ENCODE assay signal across 30 mouse cellular contexts in the genomic region with DNA sequence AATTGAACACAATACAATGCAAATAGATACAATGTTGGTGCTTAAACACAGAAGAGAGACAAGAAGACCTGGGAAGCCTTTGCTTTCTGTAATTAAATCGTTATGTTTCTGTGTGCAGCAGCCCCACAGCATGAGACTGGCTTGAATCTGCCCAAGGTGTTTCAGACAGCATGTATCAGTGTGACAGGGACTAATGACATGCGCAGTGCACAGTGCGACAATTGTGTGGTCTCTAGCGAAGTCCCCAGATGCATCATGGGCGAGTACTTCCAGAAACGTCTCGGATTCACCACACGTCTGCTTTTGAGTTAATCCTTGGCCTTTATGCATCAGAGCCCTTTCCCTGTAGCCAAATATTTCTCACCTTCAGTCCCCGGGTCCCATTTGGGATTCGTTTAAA. TPM values are rescaled to one million over a fixed set of nuclear protein-coding genes. Genes with fewer than 3 reads are reported as not detected.
DNase-seq lines count a peak whose midpoint lies in the region; ATAC-seq and TF ChIP-seq lines count a peak whose summit lies in the region.
"Had no signal": no experiment of that assay in that cellular context is flagged by ENCODE, and none has a peak within 500 bp of the region (broad histone marks: within the 10 kb centered on the region; RNA-seq: fewer than 3 reads in every experiment).

No protein-coding gene starts in this region.

- H3K4me3 ChIP-seq in hindbrain, postnatal 0 days (ENCODE audit: low read length): no peak overlapping the region
- H3K4me3 ChIP-seq in hindbrain, embryonic 16.5 days (ENCODE audit: low read length): no peak overlapping the region
- no peak overlapping the region for H3K4me3 ChIP-seq in midbrain, embryonic 14.5 days (replicated peaks; ENCODE audit: low read depth, low read length)
- no peak overlapping the region for H3K4me3 ChIP-seq in midbrain, embryonic 11.5 days (ENCODE audit: low read depth, low read length)
- H3K4me3 ChIP-seq in midbrain, postnatal 0 days (ENCODE audit: low read depth, low read length): no peak overlapping the region
- H3K4me3 ChIP-seq: embryonic facial prominence, embryonic 10.5 days; embryonic facial prominence, embryonic 13.5 days; erythroblast, embryonic 14.5 days; forebrain, embryonic 12.5 days; gastrocnemius, adult 2 months; heart, embryonic 13.5 days; intestine, embryonic 15.5 days had no signal

- H3K36me3 ChIP-seq in hindbrain, postnatal 0 days (ENCODE audit: insufficient read depth, low read length): no peaks in the 10 kb centered on the region
- no peaks in the 10 kb centered on the region for H3K36me3 ChIP-seq in hindbrain, embryonic 16.5 days (ENCODE audit: control insufficient read depth, insufficient read depth, low read length)
- no peaks in the 10 kb centered on the region for H3K36me3 ChIP-seq in midbrain, embryonic 14.5 days (ENCODE audit: control insufficient read depth, insufficient read depth, low read length)
- H3K36me3 ChIP-seq in midbrain, embryonic 11.5 days (ENCODE audit: control insufficient read depth, insufficient read depth, low read length): no peaks in the 10 kb centered on the region
- H3K36me3 ChIP-seq in midbrain, postnatal 0 days (ENCODE audit: insufficient read depth, low read length): no peaks in the 10 kb centered on the region
- H3K36me3 ChIP-seq: embryonic facial prominence, embryonic 10.5 days; embryonic facial prominence, embryonic 13.5 days; forebrain, embryonic 12.5 days; G1E; heart, embryonic 13.5 days; intestine, embryonic 15.5 days had no signal

- peak; percentile 47; the same call in 1 of the 2 replicates for ATAC-seq in hindbrain, postnatal 0 days
- ATAC-seq in hindbrain, embryonic 16.5 days: no peak
- ATAC-seq in midbrain, embryonic 14.5 days (ENCODE audit: low FRiP score, low TSS enrichment): no peak
- ATAC-seq in midbrain, embryonic 11.5 days (ENCODE audit: low FRiP score): no peak; the same call in 1 of the 2 replicates
- ATAC-seq in midbrain, postnatal 0 days (ENCODE audit: low FRiP score): no peak
- ATAC-seq: forebrain, postnatal 0 days; intestine, embryonic 15.5 days; Patski had no signal

- no peaks in the 10 kb centered on the region for H3K27me3 ChIP-seq in hindbrain, postnatal 0 days (ENCODE audit: insufficient read depth, low read length)
- no peaks in the 10 kb centered on the region for H3K27me3 ChIP-seq in hindbrain, embryonic 16.5 days (replicated peaks; ENCODE audit: control insufficient read depth, insufficient read depth, low read length)
- H3K27me3 ChIP-seq in midbrain, embryonic 14.5 days (ENCODE audit: control insufficient read depth, insufficient read depth, low read length): no peaks in the 10 kb centered on the region
- H3K27me3 ChIP-seq in midbrain, embryonic 11.5 days (ENCODE audit: control insufficient read depth, insufficient read depth, low read length): no peaks in the 10 kb centered on the region
- no peaks in the 10 kb centered on the region for H3K27me3 ChIP-seq in midbrain, postnatal 0 days (ENCODE audit: insufficient read depth, low read length)
- H3K27me3 ChIP-seq: CH12.LX; forebrain, embryonic 12.5 days; heart, embryonic 13.5 days; intestine, embryonic 15.5 days; Patski had no signal

- H3K4me2 ChIP-seq in hindbrain, postnatal 0 days (ENCODE audit: low read depth, low read length): no peak overlapping the region
- no peak overlapping the region for H3K4me2 ChIP-seq in hindbrain, embryonic 16.5 days (ENCODE audit: low read length)
- no peak overlapping the region for H3K4me2 ChIP-seq in midbrain, embryonic 14.5 days (ENCODE audit: low read length)
- H3K4me2 ChIP-seq in midbrain, embryonic 11.5 days: no peak overlapping the region
- H3K4me2 ChIP-seq in midbrain, postnatal 0 days (ENCODE audit: low read depth, low read length, poor library complexity, severe bottlenecking): no peak overlapping the region
- H3K4me2 ChIP-seq: embryonic facial prominence, embryonic 13.5 days; forebrain, embryonic 12.5 days; heart, embryonic 13.5 days; hindbrain, embryonic 14.5 days; intestine, embryonic 15.5 days had no signal

- no peaks in the 10 kb centered on the region for H3K9me3 ChIP-seq in hindbrain, postnatal 0 days (ENCODE audit: low read length)
- H3K9me3 ChIP-seq in hindbrain, embryonic 16.5 days (ENCODE audit: control insufficient read depth, low read length): no peaks in the 10 kb centered on the region
- H3K9me3 ChIP-seq in midbrain, embryonic 14.5 days (ENCODE audit: control insufficient read depth, low read length): no peaks in the 10 kb centered on the region
- H3K9me3 ChIP-seq in midbrain, embryonic 11.5 days (ENCODE audit: control insufficient read depth, low read length): no peaks in the 10 kb centered on the region
- no peaks in the 10 kb centered on the region for H3K9me3 ChIP-seq in midbrain, postnatal 0 days (ENCODE audit: low read length)
- H3K9me3 ChIP-seq: embryonic facial prominence, embryonic 10.5 days; embryonic facial prominence, embryonic 13.5 days; forebrain, embryonic 12.5 days; G1E; heart, embryonic 13.5 days; intestine, embryonic 15.5 days had no signal

- DNase-seq in cerebellum, postnatal 10 days: peak; percentile 21 to 31
- DNase-seq in cerebellum, adult 11 months: no peak
- peak; percentile 46 for DNase-seq in hindbrain, postnatal 0 days (ENCODE audit: low spot score)
- peak; percentile 43 for DNase-seq in midbrain, embryonic 14.5 days
- DNase-seq in midbrain, embryonic 11.5 days (ENCODE audit: low spot score, missing footprints): no peak
- peak; percentile 42 for DNase-seq in midbrain, postnatal 0 days (ENCODE audit: low spot score)
- DNase-seq: adrenal gland, postnatal 10 days; adrenal gland, postnatal 36 days; B cell, adult 2 months; cerebellum, adult 18-20 months; cerebellum, adult 9-11 months; cerebellum, postnatal 36 days; embryo, embryonic 11 days; forebrain, postnatal 0 days; gastrocnemius, adult 2 months; gastrocnemius, postnatal 14 days; heart, adult 18-20 months; heart, postnatal 14 days; heart, postnatal 4 days had no signal

- 48% methylated on average over 10 of the region's 10 CpGs for WGBS in hindbrain, postnatal 0 days
- 61% methylated on average over 10 of the region's 10 CpGs for WGBS in hindbrain, embryonic 16.5 days
- WGBS in midbrain, embryonic 14.5 days: 46% methylated on average over 10 of the region's 10 CpGs
- 74% methylated on average over 10 of the region's 10 CpGs for WGBS in midbrain, embryonic 11.5 days
- WGBS in midbrain, postnatal 0 days: 46% methylated on average over 10 of the region's 10 CpGs

- H3K4me1 ChIP-seq in hindbrain, postnatal 0 days (ENCODE audit: insufficient read depth, low read length): no peaks in the 10 kb centered on the region
- H3K4me1 ChIP-seq in hindbrain, embryonic 16.5 days (ENCODE audit: control insufficient read depth, insufficient read depth, low read depth, low read length): no peaks in the 10 kb centered on the region
- peaks cover 9% of the 10 kb centered on the region for H3K4me1 ChIP-seq in midbrain, embryonic 14.5 days (ENCODE audit: control insufficient read depth, insufficient read depth, low read length)
- H3K4me1 ChIP-seq in midbrain, embryonic 11.5 days (ENCODE audit: control insufficient read depth, insufficient read depth, low read length): 0 out of 2 replicates have a peak, but pooled peaks cover 2% of the 10 kb centered on the region
- H3K4me1 ChIP-seq in midbrain, postnatal 0 days (ENCODE audit: insufficient read depth, low read length): no peaks in the 10 kb centered on the region
- H3K4me1 ChIP-seq: embryonic facial prominence, embryonic 10.5 days; embryonic facial prominence, embryonic 13.5 days; heart, embryonic 13.5 days; intestine, embryonic 15.5 days had no signal

- TF ChIP-seq CTCF in hindbrain, postnatal 0 days (IDR thresholded peaks at IDR 0.05; ENCODE audit: low read depth): no peak
- no peak for TF ChIP-seq CTCF in midbrain, postnatal 0 days (IDR thresholded peaks at IDR 0.05)

- no peak overlapping the region for H3K27ac ChIP-seq in hindbrain, postnatal 0 days
- no peak overlapping the region for H3K27ac ChIP-seq in hindbrain, embryonic 16.5 days (ENCODE audit: low read depth, low read length)
- H3K27ac ChIP-seq in midbrain, embryonic 14.5 days (replicated peaks; ENCODE audit: low read depth, low read length): no peak overlapping the region
- H3K27ac ChIP-seq in midbrain, embryonic 11.5 days (ENCODE audit: low read depth, low read length): no peak overlapping the region
- no peak overlapping the region for H3K27ac ChIP-seq in midbrain, postnatal 0 days (ENCODE audit: low read depth, low read length)
- H3K27ac ChIP-seq: embryonic facial prominence, embryonic 10.5 days; embryonic facial prominence, embryonic 13.5 days; forebrain, embryonic 12.5 days; gastrocnemius, adult 2 months; heart, embryonic 13.5 days; hindbrain, embryonic 14.5 days; intestine, embryonic 15.5 days had no signal

- H3K9ac ChIP-seq in hindbrain, postnatal 0 days (replicated peaks; ENCODE audit: low read length): no peak overlapping the region
- no peak overlapping the region for H3K9ac ChIP-seq in hindbrain, embryonic 16.5 days (ENCODE audit: low read depth, low read length)
- H3K9ac ChIP-seq in midbrain, embryonic 14.5 days (replicated peaks; ENCODE audit: low read length): no peak overlapping the region
- H3K9ac ChIP-seq in midbrain, embryonic 11.5 days (ENCODE audit: low read length): no peak overlapping the region
- no peak overlapping the region for H3K9ac ChIP-seq in midbrain, postnatal 0 days (replicated peaks; ENCODE audit: low read length, poor library complexity, severe bottlenecking)
- H3K9ac ChIP-seq: embryonic facial prominence, embryonic 13.5 days; forebrain, embryonic 12.5 days; forebrain, postnatal 0 days; heart, embryonic 13.5 days; hindbrain, embryonic 14.5 days; intestine, embryonic 15.5 days had no signal

RNA-seq across cellular contexts. Expression of a gene that starts 9.6 kb away (rescaled TPM):
- total RNA-seq in hindbrain, postnatal 0 days (2014; rRNA removed): 120 and 121 TPM in 2 replicates
- 58.0 and 70.5 TPM in 2 replicates for polyA plus RNA-seq in hindbrain, postnatal 0 days (2015; fragmentation: Nextera tagmentation; extraction: Ambion mirVana)
- polyA plus RNA-seq in hindbrain, embryonic 16.5 days (2015; fragmentation: Nextera tagmentation; extraction: Ambion mirVana): 75.4 and 83.4 TPM in 2 replicates
- polyA plus RNA-seq in midbrain, embryonic 14.5 days (2014; fragmentation: Nextera tagmentation; extraction: Ambion mirVana): 83.2 and 93.7 TPM in 2 replicates
- 15.0 and 20.4 TPM in 2 replicates for polyA plus RNA-seq in midbrain, embryonic 11.5 days (2014; fragmentation: Nextera tagmentation; extraction: Ambion mirVana)
- 145 and 152 TPM in 2 replicates for total RNA-seq in midbrain, postnatal 0 days (2014; rRNA removed)
- polyA plus RNA-seq in midbrain, postnatal 0 days (2015; fragmentation: Nextera tagmentation; extraction: Ambion mirVana): 80.4 and 87.6 TPM in 2 replicates
- polyA plus RNA-seq: erythroblast, embryonic 14.5 days; G1E had no signal

Comparison
In these comparisons a context has a peak if more than half of its experiments do, and no peak if none do; other contexts are left out.
1. DNase-seq: peak in cerebellum, postnatal 10 days (2 of 2), hindbrain, postnatal 0 days (single experiment), midbrain, embryonic 14.5 days (single experiment) and midbrain, postnatal 0 days (single experiment); none in cerebellum, adult 11 months (single experiment) and midbrain, embryonic 11.5 days (single experiment).